Mouse (Mus musculus) ES-Bruce4 (cell line): ENCODE data around the gene Hnrnpa2b1.

Experiments used
- CTCF ChIP-seq: IDR thresholded peaks from one replicate; pipeline ENCODE4 v1.8.1; 2011; ENCODE audit warnings: low read depth, low read length
- EP300 ChIP-seq: IDR thresholded peaks from 2 replicates; pipeline ENCODE4 v1.6.1; 2011; ENCODE audit warnings: low read depth, low read length; ENCODE audit not compliant: insufficient read depth
- POLR2A ChIP-seq: IDR thresholded peaks from one replicate; pipeline ENCODE4 v1.8.1; 2011; ENCODE audit warnings: low read length; ENCODE audit not compliant: insufficient read depth

GRCm38 (mm10) chr6:51442191-51442835, 27.4 kb downstream of the Hnrnpa2b1 start:
- no peak for TF ChIP-seq POLR2A
- peak; percentile 11 for TF ChIP-seq CTCF
- TF ChIP-seq EP300 = no peak
